Mouse (Mus musculus) retina, postnatal 7 days (tissue): ENCODE data around the gene Ifitm10.
A peak's percentile ranks its signal among the peaks of the same experiment; 100 is the strongest.
"Not testable (repeated sequence)": the region's sequence is repeated elsewhere in the genome, so short reads cannot be mapped to it uniquely, and the experiment has no call there.

Experiments
- DNase-seq: peaks from one replicate; pipeline ENCODE4 v3.0.0-alpha.2; 2012; ENCODE audit warnings: low read depth, low spot score

The Ifitm10 gene

DNA sequence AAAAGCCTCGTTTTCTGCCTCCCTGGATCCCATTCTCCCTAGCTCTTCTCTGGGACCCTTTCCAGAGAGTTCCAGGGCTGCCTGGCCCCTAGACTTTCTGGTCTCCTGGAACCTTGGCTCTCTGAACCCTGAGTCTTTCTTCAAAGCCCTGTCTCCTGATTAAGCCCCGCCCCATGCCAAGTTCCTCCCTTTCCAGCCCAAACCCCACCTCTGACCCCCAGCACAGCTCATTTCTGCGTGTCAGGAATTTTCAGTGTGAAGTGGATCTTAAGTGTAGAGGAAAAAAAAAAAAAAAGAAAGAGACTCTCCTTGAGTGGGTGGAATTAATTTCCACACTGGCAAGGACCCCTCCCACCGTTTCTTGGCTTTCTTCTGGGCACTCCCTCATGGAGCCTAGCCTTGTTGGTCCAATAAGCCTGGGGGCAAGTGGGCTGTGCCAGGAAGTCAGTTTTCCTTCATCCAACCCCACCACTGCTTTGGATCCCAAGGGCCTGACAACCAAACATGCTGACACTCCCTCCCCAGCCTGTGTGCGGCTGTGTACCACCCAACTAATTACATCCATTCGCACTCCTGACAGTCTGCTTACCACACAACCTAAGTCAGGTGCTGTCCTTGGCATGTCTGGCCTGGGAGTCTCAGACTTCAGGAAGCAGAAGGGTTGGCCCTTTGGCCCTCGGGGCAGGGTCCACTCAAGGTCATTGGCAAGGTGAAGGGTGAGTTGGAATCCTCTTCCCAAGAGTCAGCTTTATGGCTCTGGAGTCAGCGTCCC is at the start of gene Ifitm10:
Gene Ifitm10 (minus strand): TSS at position 113 of the 772 bp plus-strand sequence.
- no peak for DNase-seq

GRCm38 (mm10) chr7:142421826-142422225 is 48.3 kb upstream of the Ifitm10 start:
- no peak for DNase-seq

DNA sequence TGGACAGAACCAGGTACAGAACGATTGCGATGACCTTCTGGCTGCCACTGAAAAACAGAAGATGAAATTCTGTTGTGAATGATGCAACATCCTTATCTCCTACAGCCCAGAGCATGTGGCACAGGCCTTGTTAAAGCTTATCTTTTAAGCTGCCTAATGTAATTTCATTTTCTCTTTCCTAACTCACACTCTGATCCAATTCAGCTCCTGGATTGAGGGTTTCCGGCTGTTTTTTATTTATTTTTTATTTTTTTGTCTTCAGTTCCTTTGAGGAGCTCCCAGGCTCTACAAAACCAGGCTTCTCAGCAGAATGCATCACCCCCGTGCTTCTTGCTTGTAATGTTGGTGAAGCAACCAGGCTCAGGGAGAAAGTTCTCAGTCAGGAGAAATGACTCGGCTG is 46.3 kb upstream of the Ifitm10 start:
- DNase-seq, result no peak

DNA sequence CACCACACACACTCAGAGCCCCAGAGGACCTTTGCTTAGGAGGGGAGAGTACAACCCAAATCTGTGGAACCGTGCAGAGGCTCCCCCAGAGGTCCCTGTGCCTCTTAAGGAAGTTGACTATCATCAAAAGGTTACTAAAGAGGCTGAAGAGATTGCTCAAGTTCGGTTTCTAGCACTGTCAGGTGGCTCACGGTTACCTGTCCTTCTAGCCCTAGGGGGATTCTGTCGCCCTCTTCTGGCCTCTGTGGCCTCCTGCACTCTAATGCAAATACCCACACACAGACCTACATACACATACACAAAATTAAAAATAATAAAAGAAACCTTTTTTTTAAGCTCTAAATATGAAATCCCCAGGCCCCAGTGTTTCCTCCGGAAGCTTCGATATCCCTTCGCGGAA is 45.1 kb upstream of the Ifitm10 start:
- DNase-seq, result no peak

GRCm38 (mm10) chr7:142418027-142418426 is 44.5 kb upstream of the Ifitm10 start:
- no peak for DNase-seq

DNA sequence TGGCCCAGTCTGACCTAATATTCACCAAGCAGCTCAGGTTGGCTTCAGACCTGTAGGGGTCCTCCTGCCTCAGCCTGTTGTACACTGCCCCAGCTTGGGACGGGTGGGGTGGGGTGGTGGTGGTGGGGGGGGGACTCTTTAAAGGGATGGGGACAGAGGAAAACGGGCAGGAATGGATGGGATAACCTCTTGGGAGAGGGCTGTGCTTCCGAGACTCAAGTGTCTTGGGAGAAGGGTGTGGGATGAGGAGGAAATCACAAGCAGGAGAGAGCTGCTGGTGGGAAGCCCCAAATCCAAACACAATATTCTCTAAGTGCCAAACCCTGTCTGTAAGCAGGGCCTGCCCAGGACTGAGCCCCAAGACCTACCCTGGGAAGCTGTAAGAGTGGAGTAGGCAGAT is 42.7 kb upstream of the Ifitm10 start:
- no peak for DNase-seq

GRCm38 (mm10) chr7:142415314-142415713 is 41.8 kb upstream of the Ifitm10 start:
- no peak for DNase-seq

DNA sequence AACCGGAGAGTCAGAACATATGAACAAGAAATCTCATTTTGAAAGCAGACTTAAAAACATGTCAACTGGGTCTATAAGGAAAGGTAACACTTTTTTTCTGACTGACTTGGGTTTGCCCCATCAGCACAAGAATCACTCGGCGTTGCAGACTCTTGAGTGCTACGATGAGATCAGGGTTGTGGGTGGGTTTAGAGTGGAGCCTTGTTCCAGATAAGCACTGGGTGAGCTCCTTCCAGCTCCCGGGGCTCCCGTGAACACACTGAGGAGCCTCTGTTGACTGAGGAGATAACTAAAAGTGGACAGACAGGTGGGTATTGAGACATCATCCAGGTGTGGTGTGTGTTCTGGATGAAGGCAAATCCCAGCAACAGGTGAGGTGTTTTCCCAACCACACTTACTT is 39.7 kb upstream of the Ifitm10 start:
- no peak for DNase-seq

- DNase-seq, result no peak
Observed at GRCm38 (mm10) chr7:142409603-142410002, 36.0 kb upstream of the Ifitm10 start.

DNA sequence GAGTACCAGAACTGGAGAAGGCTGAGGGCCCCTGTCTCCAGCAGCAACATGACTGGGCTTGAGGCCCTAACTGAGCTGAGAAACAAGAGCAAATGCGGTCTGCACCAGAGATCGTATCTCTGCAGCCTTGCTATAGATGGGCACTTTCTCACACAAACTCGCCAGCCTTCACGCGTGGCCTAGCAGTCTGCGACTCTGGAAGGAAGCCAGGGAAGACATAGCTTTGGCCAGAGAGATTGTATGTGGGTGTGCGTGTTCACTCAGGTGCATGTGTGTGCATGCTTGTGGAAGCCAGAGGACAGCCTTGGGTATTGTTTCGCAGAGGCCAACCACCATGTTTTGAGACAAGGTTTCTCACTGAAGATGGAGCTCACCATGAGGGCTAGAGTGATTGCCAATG is 35.1 kb upstream of the Ifitm10 start:
- no peak for DNase-seq

DNA sequence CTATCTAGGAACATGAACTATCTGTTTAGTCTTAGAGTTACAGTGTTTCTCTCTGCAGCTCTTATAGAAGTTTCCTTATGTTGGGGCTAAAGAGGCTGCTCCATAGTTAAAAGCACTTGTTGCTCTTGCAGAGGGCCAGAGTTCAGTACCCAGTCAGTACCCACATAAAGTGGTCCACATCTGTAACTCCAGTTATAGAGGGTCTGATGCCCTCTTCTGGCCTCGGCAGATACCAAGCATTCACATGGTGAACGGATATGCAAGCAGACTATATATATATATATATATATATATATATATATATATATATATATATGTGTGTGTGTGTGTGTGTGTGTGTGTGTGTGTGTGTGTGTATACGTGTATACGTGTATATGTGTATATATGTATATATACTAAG is 34.4 kb upstream of the Ifitm10 start:
- no peak for DNase-seq

DNA sequence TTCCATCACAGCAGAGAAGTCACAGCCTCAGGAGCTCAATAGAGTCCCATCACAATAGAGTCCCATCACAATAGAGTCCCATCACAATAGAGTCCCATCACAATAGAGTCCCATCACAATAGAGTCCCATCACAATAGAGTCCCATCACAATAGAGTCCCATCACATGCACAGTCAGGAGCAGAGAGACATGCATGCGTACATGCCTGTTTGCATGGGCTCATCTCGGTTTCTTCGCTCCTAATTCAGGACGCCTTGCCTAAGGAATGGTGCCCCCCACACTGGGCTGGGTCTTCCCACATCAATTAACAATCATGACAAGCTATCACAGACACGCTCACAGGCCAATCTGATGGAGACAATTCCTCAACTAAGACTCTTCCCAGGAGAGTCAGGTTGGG is 31.6 kb upstream of the Ifitm10 start:
- DNase-seq, result not testable (repeated sequence)

- no peak for DNase-seq
Observed at GRCm38 (mm10) chr7:142403591-142403990, 30.0 kb upstream of the Ifitm10 start.

DNA sequence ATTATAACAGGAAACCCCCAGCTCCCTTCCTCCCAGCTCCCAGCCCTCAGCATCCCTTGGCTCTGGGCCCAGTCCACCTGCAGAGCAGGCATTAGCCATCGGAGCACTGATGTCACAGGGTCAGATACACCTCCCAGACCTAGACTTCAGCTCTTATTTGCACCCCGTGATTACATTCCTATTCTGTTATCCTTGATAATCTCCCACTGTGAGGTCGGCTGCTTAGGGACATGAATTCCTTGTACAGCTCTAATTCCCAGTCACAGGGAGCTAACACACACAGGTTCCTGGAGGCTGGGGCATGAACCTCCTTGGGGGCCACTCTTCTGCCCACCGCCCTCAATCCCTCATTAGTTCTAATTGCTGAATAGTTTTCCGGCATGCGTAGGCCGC is 27.2 kb upstream of the Ifitm10 start:
- peak; percentile 14 for DNase-seq

DNA sequence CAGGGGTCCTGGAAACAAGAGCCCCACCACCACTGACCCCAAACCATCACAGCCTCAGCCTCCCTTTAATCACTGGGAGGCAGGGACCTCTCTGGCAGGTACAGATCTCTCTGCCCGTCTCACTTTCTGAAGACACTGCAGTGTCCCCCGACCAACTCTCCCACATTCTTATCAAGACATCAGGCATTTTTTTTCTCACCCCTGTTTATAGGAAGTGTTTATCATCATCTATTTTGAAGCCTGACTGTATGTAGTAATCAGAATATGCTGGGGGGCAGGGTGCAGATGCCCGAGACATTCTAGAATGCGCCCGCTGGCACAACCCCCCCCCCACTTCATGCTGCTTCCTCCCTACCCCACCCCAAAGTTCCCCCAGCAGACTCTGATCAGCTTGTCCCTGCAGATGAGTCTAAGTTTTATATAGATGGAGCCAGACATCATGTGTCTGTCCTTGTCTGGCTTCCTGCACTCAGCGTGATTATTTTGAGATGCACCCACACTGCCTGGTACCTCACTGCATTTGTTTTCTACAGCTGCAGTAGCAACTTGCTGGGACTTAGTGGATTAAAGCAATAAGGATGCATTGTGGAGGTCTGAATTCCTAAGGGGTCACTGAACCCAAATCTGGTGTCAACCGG is 26.7 kb upstream of the Ifitm10 start:
- DNase-seq, result no peak

DNA sequence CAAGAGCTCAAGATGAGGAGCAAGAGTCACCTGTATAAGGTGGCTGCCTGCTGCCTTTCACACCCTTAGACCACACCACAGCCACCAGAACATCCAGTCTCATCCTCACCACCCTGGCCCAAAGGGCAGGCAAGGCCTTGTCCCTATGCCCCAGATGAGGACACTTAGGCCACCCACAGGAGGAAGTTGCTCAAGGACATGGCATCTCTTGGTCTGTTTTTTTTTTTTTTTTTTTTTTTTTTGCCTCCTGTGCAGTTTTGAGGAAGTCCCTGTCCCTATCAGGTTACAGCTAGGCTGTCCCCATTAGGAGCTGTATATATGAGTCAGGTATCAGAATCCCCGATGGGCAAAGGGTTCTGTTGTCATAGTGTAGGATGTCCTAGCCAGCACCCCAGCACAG is 25.7 kb upstream of the Ifitm10 start:
- no peak for DNase-seq

GRCm38 (mm10) chr7:142398052-142398451 is 24.5 kb upstream of the Ifitm10 start:
- DNase-seq, result no peak

DNA sequence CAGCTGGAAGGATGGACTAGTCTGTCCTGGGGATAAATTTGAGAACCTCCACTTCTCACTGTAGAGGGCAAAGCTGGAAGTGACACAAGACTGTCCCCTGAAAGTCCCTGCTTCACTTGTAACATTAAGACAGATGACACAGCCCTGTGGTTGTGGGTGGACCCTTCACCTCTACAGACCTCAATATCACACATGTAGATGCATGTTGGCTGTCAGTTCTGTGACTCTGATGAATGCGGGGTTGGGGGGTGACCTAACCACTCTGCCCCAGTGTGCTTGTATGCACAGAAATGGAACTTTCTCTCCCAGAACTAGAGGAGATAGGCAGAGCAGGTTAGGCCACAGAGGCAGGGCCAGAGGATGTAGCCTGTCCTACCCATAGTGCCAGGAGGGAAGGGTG is 23.1 kb upstream of the Ifitm10 start:
- DNase-seq, result no peak

DNA sequence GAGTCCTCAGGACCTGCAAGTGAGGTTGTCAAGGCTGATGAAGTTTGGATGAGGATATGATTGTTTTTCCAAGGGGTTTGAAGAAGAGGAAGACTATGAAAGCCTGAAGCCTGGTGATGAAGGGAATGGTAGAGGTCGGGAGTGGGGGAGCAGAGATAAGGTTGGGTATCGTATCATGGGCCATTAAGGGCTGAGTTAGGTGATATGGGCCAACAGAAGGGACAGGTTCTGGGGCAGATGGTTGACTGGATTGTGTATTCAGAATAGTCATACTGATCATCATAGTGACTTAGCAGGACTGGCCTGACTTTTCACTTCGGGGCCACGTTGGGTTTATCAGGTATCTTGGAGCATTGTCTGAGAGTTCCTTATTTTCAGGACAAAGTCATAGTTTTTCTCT is 21.9 kb upstream of the Ifitm10 start:
- no peak for DNase-seq

- DNase-seq, result no peak
Observed at GRCm38 (mm10) chr7:142394261-142395190, 21.0 kb upstream of the Ifitm10 start.

DNA sequence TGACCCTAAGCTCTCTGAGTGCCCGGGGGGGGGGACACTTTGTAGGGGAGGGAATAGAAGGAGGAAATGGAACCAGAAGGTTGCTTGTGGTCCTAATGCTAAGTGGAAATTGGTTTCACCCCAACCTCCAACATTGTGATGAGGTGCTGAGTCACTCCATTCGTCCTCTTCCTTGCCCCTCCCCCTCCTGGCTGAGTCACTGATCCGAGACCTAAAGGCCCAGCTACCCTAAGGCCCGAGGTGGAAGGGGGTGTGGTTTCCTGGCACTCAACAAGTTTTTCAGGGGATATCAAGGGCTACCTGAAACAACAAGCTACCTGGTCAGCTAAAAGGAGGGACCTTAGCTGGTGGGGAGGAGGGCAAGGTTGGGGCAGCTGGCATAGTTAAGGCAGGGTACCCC is 19.6 kb upstream of the Ifitm10 start:
- DNase-seq, result no peak

- DNase-seq, result no peak
Observed at GRCm38 (mm10) chr7:142391609-142392008, 18.1 kb upstream of the Ifitm10 start.
